Mouse (Mus musculus) cerebellum, postnatal 25 days (tissue): Measurements from ENCODE around the gene Stx16.

Source experiments
- DNase-seq, 2 experiments: peaks; one replicate each; pipeline ENCODE4 v3.0.0; 2021; ENCODE audit warnings: mixed read lengths in 2 of 2

Stx16 gene

DNA sequence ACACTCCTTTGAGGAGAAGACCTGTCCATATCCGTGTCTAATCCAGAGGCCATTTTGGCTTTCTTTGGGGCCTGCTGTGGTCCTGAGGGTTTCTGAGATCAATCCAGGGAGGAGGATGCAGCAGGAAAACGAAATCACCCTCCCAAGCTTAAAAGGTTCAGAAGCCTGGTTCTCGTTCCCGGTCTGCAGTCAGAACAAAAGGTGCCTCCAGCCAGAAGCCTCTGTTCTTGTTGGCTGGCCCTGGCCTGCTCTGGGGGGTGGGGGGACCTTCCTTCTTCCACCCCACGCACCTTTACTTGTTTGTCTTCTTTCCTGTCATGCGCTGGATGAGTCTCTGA, 51.2 kb downstream of the Stx16 start:
- no peak for DNase-seq

DNA sequence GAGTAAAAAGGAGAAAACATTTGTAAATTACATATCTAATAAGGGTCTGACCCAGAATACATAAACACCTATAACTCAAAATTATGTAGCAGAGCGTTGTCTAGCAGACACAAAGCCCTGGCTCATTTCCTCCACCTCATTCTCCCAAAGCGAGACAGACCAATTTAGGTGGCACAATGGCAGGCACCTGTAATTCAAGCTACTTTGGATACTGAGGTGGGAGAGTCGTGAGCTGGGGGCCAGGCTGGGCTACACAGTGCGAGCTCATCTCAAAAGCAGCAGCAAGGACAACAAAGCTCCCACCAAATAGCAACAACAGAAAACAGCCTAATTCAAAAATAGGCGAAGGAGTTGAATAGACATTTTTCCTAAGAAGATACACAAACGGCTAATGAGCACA, 52.8 kb downstream of the Stx16 start:
- no peak for DNase-seq

DNA sequence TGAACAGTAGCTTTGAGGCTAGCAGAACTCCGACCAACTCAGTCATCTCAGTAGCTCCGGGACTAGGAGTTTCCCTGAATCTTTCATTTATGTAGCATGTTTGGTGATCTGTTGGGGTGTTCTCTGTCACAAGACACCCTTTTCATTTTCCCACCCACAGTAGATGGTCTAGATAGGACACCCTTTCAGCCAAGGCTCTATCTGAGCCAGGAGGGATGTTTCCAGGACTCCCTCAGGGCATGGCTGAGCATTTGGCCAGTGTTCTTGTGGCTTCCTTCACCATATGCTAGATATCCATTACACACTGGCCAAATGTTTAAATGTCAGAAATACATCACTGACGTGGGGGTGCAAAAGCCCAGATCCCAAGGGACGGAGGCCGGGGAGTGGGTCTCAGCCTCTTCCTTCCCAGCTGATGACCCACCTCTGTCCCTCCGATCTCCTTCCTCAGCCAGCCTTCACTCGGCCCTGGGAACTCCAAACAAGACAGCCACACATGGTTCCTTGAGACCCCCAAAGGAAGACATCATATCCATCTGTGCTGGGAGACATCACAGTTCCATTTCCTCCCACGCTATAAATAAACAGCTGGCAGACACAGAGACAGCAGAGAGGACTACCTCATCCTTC, 54.5 kb downstream of the Stx16 start:
- DNase-seq, result no peak

DNA sequence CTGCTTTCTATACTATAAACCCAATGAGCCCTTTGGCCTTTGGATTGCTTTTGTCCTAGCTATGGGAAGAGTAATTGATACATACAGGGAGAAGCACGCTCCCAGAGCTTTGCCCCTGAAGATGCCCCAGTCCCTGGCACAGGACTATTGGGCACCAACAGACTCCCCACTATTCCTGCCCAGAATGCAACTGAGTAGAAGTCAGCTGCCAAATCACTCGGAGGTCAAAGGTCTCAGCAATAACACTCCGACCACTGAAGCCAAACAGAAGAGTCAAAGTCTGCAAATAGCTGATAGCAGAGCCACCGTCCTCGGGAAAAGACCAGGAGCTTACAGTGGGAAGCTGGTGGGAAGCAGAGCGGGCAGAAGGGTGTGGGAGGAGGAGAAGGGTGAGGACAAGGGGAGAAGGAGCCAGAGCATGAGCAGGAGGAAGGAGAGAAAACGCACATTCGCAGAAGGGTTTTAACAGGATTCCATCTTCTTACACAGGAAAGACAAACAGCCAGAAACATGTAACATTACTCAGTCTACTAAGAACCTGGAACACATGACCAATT, 56.4 kb downstream of the Stx16 start:
- DNase-seq, result no peak
